Mouse (Mus musculus) olfactory bulb, adult 2 months (tissue): ENCODE results near the gene Lsm10.

ENCODE experiments used
- CTCF ChIP-seq: fragments of 200-500 bp; IDR thresholded peaks from 2 replicates; pipeline ENCODE4 v1.5.1; 2012; ENCODE audit warnings: low read depth, mild to moderate bottlenecking, low read length, moderate library complexity; ENCODE audit not compliant: insufficient read depth
- POLR2A ChIP-seq: fragments of 200-500 bp; IDR thresholded peaks from 2 replicates; pipeline ENCODE4 v1.6.1; 2012; ENCODE audit warnings: mild to moderate bottlenecking, low read depth, low read length, moderate library complexity; ENCODE audit not compliant: insufficient read depth

GRCm38 (mm10) chr4:126146974-126147532 lies 50.6 kb downstream of the Lsm10 start:
- no peak for TF ChIP-seq POLR2A
- TF ChIP-seq CTCF, result no peak
